Mouse (Mus musculus) hindbrain, embryonic 13.5 days (tissue): ENCODE measurements around the gene Tmprss11a. TPM values are rescaled to one million over a fixed set of nuclear protein-coding genes. Genes with fewer than 3 reads are reported as not detected.

ENCODE experiments used
- ATAC-seq: fragments of 200-750 bp; cut with Nextera tagmentation; 2 replicates; pipeline ENCODE4 v1.8.0; 2017; ENCODE audit warnings: moderate TSS enrichment; ENCODE audit not compliant: low FRiP score
- H3K27ac ChIP-seq: fragments of 300-500 bp; sonication (generic); 2 replicates; pipeline ENCODE4 v1.5.1; 2015; ENCODE audit warnings: inconsistent platforms, mild to moderate bottlenecking, moderate library complexity
- H3K27me3 ChIP-seq: fragments of 300-500 bp; sonication (generic); 2 replicates; pipeline ENCODE4 v1.6.1; 2015; ENCODE audit warnings: mild to moderate bottlenecking, inconsistent platforms
- H3K36me3 ChIP-seq: fragments of 300-500 bp; sonication (generic); 2 replicates; pipeline ENCODE4 v1.6.1; 2015; ENCODE audit warnings: mild to moderate bottlenecking, inconsistent platforms
- H3K4me1 ChIP-seq: fragments of 300-500 bp; sonication (generic); replicated peaks from 2 replicates; pipeline ENCODE4 v1.6.1; 2015; ENCODE audit warnings: inconsistent platforms
- H3K4me2 ChIP-seq: fragments of 300-500 bp; sonication (generic); 2 replicates; pipeline ENCODE4 v1.6.1; 2015; ENCODE audit warnings: inconsistent platforms, mild to moderate bottlenecking, moderate library complexity
- H3K4me3 ChIP-seq: fragments of 300-500 bp; sonication (generic); 2 replicates; pipeline ENCODE4 v1.5.1; 2015; ENCODE audit warnings: mild to moderate bottlenecking, inconsistent platforms
- H3K9ac ChIP-seq: fragments of 300-500 bp; sonication (generic); 2 replicates; pipeline ENCODE4 v1.6.1; 2015; ENCODE audit warnings: mild to moderate bottlenecking, inconsistent platforms
- H3K9me3 ChIP-seq: fragments of 300-500 bp; sonication (generic); 2 replicates; pipeline ENCODE4 v1.6.1; 2016; ENCODE audit warnings: inconsistent platforms
- WGBS: fragments of 180-500 bp; shearing (Covaris S2); methylation state at CpG from one replicate; pipeline ENCODE4 v1.1.7; 2015; 5-methylcytosine and 5-hydroxymethylcytosine counted together
- polyA plus RNA-seq: library from polyadenylated mRNA; unstranded; fragments of >200 nt; fragmentation: Nextera tagmentation; extraction: Ambion mirVana; gene quantifications from 2 replicates; pipeline ENCODE4 v1.2.1, GENCODE M21; 2015

Tmprss11a gene
- polyA plus RNA-seq, 1 experiment from 2014 or later, result not detected

DNA sequence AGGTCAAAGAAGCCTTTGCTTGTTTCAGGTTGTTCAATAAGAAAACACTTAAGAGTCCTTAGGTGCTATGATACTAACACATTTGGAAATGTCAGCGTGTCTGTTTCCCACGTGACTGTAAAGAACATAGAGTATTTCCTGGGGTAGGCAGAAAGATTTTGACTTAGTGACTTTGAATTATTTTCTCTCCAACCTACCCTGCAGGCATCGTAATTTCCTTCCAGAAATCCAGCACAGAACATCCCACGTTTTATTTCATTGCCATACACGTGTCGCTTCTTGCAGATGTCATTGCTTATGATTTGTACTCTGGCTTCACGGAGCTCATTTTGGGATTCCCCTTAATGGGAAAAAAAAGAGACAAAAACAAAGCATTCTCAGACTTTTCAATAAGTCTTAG, 54.5 kb downstream of the Tmprss11a start:
- no peaks in the 10 kb centered on the region for H3K36me3 ChIP-seq
- no peak overlapping the region for H3K4me2 ChIP-seq
- no peak overlapping the region for H3K4me3 ChIP-seq
- H3K9ac ChIP-seq, result no peak overlapping the region
- H3K9me3 ChIP-seq, result no peaks in the 10 kb centered on the region
- ATAC-seq, result no peak
- WGBS, result 85% methylated on average over 7 of the region's 7 CpGs
- no peaks in the 10 kb centered on the region for H3K27me3 ChIP-seq
- H3K27ac ChIP-seq, result no peak overlapping the region
- H3K4me1 ChIP-seq, result no peaks in the 10 kb centered on the region

DNA sequence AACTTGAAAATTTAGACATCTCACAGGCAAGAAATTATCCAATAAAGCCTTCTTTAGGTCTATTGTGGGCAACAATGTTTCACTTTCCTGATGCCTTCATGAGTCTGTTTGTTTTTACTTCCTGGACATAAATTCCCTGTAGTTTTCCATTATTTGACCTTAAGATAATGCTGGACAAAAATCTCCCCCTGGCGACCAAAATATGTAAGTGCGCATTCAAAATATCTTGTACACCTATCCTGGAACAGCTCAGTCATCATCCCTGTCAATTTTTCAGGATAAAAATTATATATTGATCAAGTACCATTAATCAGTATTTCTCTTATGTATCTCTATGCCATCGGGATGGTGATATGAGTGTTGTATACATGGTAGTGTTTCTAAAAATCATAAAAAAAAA, 58.0 kb downstream of the Tmprss11a start:
- H3K27ac ChIP-seq, result no peak overlapping the region
- no peaks in the 10 kb centered on the region for H3K36me3 ChIP-seq
- no peaks in the 10 kb centered on the region for H3K27me3 ChIP-seq
- 40% methylated on average over 3 of the region's 3 CpGs for WGBS
- H3K9me3 ChIP-seq, result no peaks in the 10 kb centered on the region
- H3K4me3 ChIP-seq, result no peak overlapping the region
- H3K9ac ChIP-seq, result no peak overlapping the region
- no peak for ATAC-seq
- H3K4me1 ChIP-seq, result no peaks in the 10 kb centered on the region
- H3K4me2 ChIP-seq, result no peak overlapping the region

DNA sequence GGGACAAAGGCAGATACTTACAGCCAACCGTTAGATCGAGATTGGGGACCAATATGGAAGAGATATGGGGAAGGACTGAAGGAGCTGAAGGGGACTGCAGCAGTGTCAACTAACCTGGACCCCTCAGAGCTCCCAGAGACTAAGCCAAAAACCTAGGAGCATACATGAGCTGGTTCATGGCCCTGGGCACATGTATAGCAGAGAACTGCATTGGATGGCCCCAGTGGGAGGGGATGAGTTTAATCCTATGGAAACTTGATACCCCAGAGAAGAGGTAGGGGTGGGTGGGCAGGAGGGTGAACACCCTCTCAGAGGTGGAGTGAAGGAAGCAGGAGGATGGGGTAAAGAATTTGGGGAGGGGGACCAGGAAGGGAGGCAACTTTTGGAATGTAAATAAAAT, 60.8 kb downstream of the Tmprss11a start:
- no peaks in the 10 kb centered on the region for H3K4me1 ChIP-seq
- no peak overlapping the region for H3K4me2 ChIP-seq
- WGBS, result 86% methylated on average over 2 of the region's 2 CpGs
- H3K27ac ChIP-seq, result no peak overlapping the region
- no peak overlapping the region for H3K9ac ChIP-seq
- H3K4me3 ChIP-seq, result no peak overlapping the region
- H3K27me3 ChIP-seq, result no peaks in the 10 kb centered on the region
- no peak for ATAC-seq
- no peaks in the 10 kb centered on the region for H3K36me3 ChIP-seq
- H3K9me3 ChIP-seq, result no peaks in the 10 kb centered on the region

DNA sequence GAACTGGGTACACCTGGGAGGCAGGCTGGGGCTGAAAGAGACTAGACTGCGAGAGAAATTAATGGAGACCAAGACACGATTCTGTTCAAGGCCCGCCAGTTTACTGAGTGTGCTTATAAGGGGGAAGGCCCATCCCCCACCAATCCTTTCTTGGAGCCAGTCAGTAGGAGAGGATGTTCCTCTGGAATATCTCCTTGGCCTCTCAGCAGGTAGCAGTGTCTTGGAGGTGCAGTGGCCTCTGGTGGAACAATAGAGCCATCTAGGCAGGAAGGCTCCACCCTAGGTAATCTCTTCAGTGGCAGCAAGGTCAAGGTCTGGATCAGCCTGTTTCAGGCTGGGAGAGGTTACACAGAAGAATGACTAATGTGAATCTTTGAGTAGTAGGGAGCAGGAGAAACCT, 61.6 kb downstream of the Tmprss11a start:
- Histone ChIP-seq H3K4me2 (no peak overlapping the region), H3K9ac (no peak overlapping the region), H3K27ac (no peak overlapping the region), H3K4me1 (no peaks in the 10 kb centered on the region), H3K9me3 (no peaks in the 10 kb centered on the region), H3K4me3 (no peak overlapping the region), H3K27me3 (no peaks in the 10 kb centered on the region), H3K36me3 (no peaks in the 10 kb centered on the region)
- no peak for ATAC-seq
- WGBS, result 93% methylated on average over 3 of the region's 3 CpGs

DNA sequence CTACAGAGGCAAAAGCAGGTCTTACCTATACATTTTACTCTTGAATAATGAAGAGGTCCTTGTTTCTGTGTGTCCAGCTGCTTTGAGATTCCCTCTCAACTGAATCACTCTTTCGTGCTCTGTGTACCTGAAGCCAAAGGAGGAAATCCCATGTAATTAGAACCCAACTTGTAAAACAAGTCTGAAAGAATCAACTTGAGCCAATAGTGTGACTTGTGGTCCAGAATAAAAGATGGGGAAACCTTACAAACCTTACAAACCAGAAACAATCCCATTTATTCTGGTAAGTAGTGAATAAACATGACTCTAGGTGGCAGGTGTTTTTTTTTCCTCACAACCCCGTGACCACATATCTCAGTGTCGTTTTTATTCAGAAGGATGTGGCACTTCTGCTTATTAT, 95.5 kb downstream of the Tmprss11a start, which contains the start of gene Tmprss11d:
Gene Tmprss11d (minus strand): TSS at position 101 of the 400 bp plus-strand sequence.
- no peaks in the 10 kb centered on the region for H3K36me3 ChIP-seq
- WGBS, result 83% methylated on average over 3 of the region's 3 CpGs
- H3K4me2 ChIP-seq, result no peak within 1 kb of the TSS
- ATAC-seq, result no peak
- no peak within 1 kb of the TSS for H3K4me3 ChIP-seq
- H3K9me3 ChIP-seq, result no peaks in the 10 kb centered on the region
- no peaks in the 10 kb centered on the region for H3K27me3 ChIP-seq
- H3K27ac ChIP-seq, result no peak within 1 kb of the TSS
- no peak within 1 kb of the TSS for H3K9ac ChIP-seq
- H3K4me1 ChIP-seq, result no peaks in the 10 kb centered on the region

Other genes starting within 250 kb of the Tmprss11a start
- not detected in 2 replicates for gene Tmprss11c, start 179.7 kb downstream of the Tmprss11a start, polyA plus RNA-seq
- gene Tmprss11d, start 95.6 kb downstream of the Tmprss11a start, polyA plus RNA-seq, result not detected in 2 replicates
- not detected in 2 replicates for gene Tmprss11g, start 49.6 kb upstream of the Tmprss11a start, polyA plus RNA-seq
- not detected in 2 replicates for gene Tmprss11f, start 163.4 kb upstream of the Tmprss11a start, polyA plus RNA-seq
- not detected in 2 replicates for gene Tmprss11b, start 207.4 kb upstream of the Tmprss11a start, polyA plus RNA-seq